Mouse (Mus musculus): ENCODE measurements around the gene Eef2.
"Not testable (repeated sequence)": the region's sequence is repeated elsewhere in the genome, so short reads cannot be mapped to it uniquely, and the experiment has no call there.

Eef2 gene

DNA sequence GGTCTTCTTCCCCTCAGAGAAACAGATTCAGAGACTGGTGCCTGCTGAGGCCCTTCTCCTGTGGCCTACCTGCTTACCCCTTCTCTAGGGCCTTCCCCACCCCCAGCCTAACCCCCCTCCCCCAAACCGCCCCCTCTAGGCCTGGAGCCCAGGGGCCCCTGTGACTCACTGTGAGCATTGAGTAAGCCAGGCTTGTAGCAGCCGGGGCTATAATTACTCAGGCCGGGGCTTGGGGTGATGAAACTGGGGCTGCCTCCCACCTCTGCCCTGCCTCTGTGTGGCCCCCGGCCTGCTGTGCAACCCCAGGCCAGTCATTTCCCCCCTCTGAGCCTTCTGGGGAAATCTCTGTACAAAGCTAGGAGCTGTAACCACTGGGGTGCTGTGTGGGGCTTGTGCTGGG is 30.1 kb upstream of the Eef2 start:
- DNase-seq (ENCODE audit: low spot score): no peak

DNA sequence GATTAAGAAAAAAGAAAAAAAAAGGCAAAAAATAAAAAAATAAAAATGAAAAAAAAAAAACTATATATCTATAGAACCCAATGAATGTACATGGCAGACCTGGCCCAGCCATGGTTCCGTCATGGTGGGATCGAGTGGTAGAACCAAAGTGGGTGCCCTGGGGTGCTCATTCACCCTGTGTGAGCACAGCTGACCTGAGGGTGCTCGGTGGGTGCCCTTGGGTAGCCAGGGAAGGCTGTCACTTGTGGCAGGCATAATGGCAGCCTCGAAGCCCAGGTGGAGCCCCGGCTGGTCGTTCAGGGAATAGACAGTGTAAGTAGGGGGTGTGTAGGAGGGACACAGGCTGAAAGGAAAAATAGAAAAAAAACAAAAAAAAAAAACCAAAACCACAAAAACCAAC is 25.2 kb upstream of the Eef2 start:
- DNase-seq (ENCODE audit: low spot score): no peak

DNA sequence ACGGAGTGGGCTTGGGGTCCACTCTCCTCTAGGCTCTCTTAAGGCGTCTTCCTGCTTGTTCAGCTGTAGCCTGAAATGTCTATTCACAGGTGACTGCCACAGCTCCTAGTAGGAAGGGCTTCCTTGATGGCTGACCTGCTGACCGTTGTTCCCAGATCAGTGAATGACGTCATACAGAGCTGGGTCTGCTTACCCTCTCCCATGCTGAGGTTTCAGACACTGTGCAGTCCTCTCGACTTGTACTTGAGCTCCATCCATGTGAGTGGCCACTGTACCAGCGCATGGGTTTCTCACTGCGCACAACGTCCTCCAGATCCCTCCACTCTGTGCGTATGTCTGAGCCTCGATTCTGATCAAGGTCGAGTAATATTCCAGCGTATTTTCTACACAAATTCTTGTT is 23.8 kb upstream of the Eef2 start:
- no peak for DNase-seq (ENCODE audit: low spot score)

DNA sequence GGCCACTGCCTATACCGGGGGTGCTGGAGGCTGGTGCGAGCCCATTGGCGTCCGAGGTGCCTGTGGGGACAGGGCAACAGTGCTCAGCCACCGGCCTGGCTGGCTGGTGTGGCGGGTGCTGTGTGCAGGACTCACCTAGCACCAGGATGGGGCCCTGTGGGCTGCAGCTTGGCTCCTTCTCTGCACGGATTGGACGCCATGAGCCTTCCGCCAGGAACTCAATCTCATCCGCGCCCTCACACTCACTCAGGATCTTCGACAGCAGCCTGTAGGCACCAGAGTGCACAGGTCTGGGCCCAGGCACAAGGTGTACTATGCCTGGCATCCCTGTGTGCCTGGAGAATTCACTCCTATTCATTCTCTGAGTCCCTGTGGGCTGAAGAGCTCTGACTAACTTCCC is 22.1 kb upstream of the Eef2 start:
- no peak for DNase-seq (ENCODE audit: low spot score)

DNA sequence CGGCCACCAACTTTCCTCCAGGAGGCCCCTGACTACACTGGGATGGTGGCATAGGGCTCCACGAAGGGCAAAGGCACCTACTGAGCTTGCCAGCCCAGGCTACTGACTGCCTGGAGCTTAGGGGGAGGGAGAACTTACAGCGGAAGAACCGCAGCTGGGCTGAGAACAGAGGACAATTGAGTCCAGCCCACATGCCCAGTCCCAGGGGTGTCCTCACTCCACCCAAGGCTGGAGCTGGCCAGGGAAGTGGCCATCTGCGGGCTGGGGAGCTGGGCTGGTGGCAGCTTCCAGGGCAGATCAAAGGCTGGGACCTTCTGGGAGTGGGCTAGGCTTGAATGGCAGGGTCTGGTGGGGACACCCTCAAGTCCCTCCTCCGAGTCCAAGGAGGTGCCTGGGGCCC is 21.7 kb upstream of the Eef2 start:
- no peak for DNase-seq (ENCODE audit: low spot score)

DNA sequence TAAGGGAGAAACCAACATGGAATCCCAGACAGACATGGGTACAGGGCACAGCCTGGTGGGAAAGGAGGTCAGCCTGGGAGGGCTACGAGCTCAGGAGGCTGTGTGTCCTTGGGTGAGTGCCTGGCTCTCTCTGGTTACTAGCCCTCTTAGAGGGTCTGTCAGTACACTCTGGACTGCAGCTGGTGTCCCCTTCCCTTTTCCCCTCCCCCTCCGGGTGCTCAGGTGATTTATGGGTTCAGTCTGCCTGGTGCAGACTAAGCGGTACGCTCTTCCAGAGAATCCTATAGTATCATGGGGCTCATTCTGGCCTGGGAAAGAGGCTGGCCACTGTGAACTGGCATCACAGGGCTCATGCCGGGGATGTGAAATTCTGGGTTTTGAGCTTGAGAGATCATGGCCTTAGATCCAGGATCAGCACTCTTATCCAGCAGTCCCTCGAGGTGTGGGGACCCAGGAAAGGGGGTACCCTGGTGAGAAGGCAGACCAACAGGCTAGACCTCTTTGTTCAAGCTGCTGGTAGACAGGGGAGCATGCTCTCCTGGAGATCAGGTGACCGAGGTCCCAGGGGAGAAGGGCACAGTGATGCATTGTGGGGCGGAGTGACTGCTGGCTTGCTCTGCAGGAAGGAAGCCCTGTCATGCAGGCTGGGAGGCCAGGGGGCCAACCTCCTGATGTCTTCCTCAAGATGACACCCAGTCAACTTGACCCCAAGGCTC is 14.7 kb upstream of the Eef2 start:
- DNase-seq (ENCODE audit: low spot score): peak; percentile 59

DNA sequence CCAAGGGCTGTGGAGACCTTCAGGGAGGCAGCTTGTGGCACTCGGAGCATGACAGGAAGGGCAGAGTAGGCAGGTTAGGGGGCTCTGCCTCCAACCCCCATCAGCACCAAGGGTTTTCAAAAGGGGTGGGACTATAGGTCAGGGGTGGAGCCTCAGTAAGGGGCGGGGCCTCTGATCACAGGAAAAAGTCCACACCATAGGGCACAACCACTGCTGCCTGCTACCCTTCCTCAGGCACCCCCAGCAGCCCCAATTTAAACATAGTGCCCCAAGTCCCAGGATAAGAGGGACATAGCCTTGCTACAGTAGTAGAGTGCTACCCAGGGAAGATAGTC is 14.1 kb upstream of the Eef2 start:
- DNase-seq (ENCODE audit: low spot score): no peak

DNA sequence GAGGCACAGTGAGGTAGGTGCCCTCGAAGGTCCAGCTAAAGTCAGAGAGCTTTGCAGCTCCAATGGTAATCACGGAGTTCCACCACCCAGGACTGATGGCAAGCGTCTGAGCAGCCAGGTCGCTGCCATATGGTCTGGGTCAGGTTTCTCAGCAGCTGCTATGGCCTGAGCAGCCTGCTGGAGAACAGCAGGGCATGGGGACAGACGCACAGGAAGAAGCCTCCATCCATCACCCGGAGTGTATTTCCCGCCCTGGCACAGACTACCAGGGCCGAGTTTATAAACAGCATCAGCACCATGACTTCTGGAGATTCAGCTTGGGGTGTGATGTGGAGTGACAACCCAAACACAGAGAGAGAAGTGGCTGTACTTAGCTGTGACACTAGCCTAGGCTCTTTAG is 11.3 kb upstream of the Eef2 start:
- DNase-seq (ENCODE audit: low spot score): peak; percentile 56

DNA sequence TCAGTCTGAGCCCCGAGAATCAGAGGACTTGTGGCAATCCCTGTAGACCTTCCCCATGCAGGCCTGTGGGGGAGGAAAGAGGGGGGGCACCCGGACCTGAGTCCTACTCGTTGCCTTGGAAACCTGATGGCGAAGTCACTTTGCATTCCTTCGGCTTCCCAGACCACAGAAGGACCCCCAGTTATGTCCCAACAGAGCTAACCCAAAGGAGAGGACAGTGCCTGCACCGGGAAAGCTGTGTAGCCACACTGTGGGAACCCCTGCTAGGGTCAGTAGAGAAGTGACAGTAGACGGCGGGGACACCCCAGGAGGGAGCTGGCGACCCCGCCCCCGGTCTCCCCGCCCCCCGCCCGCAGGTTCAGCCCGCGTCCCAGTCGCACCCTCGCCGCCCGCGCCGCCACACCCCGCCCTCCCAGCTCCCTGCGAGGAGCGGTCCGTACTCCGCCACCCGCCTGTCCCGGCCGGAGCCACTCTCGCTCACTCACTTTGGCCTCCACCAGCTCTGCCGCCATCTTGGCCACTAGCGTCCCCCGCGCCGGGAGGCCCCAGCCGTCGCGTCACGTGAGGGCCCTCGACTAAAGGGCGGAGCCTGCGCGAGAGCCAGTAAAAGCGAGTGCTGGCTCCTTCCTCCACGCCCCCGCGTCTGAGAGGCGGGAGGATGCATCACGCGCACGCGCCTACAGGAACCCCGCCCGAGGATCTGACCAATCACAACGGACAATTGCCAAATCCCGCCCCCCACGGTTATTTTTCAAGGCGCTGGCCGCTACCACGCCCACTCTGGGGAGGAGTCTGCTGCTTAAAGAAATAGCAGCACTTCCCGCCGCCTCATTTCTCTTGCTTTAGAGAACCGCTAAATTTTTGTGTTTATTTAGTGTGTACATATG is 9.0 kb upstream of the Eef2 start, which contains the start of gene Pias4:
Gene Pias4, minus strand, starts transcription at position 724 of the 887 bp plus-strand sequence.
- DNase-seq (ENCODE audit: low spot score): peak; percentile 100

DNA sequence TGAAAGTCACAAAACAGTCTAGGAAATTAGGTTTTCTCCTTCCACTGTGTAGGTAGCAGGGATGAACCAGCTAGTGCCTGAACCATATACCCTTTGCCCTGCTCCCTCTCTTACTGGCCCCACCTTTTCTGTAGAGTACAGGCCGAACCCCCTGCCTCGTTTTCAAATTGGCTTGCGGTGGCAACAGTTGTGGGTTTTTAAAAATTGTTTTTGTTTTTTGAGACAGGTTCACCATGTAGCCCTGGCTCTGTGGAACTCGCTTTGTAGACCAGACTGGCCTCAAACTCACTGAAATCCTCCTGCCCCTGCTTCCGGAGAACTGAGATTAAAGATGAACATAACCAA is 8.4 kb upstream of the Eef2 start:
- no peak for DNase-seq (ENCODE audit: low spot score)

DNA sequence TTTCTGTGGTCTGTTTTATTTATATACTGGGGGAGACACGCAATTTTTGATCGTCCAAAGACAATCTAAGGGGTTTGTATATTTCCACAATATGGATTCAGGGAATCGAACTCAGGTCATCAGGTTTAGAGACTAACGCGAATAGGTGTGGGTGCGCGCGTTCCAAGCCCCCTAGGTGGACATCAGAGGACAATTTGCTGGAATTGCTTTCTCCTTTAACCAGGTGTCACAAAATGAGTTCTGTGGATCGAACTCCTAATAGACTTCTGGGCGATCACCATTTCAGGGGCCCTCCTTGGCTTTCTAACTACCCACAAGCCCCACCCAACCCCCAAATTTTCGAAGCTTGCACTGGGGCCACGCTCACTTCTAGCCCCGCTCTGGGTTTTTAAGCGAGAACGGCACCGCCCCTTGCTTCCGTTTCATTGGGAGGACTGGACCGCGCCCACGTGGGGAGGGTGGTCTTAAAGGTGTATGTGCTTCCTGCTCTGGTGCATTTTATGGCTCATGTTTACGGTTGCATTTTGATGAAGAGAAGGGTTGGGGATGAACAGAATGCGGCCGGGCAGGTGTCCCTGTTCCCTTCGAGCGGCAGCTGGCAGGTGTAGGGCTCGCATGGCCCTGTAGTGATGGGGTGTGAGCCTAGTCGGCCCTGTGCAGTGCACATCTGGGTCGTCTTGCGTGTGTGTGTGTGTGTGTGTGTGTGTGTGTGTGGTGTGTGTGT is 7.7 kb upstream of the Eef2 start:
- DNase-seq (ENCODE audit: low spot score): peak; percentile 92

DNA sequence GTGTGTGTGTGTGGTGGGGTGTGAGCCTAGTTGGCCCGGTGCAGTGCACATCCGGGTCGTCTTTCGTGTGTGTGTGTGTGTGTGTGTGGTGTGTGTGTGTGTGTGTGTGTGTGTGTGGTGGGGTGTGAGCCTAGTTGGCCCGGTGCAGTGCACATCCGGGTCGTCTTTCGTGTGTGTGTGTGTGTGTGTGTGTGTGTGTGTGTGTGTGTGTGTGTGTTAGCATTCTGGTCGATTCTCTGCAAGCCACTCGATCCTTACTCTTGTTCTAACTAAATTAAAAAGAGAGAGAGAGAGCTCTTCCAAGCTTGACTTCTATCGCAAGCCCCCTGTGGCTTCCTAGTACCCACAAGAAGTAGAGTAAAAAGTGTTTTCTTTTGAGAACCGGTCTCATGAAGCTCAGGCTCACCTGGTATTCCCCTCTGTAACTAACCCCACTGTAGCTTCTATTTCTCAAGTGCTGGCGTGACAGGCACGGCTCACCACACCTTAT is 7.0 kb upstream of the Eef2 start:
- not testable (repeated sequence) for DNase-seq (ENCODE audit: low spot score)

DNA sequence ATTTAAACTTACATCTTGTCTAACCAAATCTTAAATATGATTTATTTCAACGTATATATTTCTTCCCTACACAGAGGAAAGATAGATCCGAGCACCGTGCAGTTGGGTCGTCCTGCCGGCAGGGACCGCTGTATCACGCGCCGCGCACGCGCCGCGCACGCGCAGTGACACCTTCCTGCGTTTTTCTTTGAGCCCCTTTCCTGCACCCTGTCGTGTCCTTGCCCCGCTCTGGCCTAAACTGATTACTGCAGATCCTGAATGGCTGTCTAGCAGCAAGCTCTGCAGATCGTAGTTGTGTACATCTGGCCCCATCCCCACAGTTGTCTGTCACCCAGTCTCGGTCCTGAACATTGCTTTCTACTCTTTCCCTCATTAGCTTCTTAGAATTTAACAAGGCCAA is 3.3 kb upstream of the Eef2 start:
- peak; percentile 78 for DNase-seq (ENCODE audit: low spot score)

DNA sequence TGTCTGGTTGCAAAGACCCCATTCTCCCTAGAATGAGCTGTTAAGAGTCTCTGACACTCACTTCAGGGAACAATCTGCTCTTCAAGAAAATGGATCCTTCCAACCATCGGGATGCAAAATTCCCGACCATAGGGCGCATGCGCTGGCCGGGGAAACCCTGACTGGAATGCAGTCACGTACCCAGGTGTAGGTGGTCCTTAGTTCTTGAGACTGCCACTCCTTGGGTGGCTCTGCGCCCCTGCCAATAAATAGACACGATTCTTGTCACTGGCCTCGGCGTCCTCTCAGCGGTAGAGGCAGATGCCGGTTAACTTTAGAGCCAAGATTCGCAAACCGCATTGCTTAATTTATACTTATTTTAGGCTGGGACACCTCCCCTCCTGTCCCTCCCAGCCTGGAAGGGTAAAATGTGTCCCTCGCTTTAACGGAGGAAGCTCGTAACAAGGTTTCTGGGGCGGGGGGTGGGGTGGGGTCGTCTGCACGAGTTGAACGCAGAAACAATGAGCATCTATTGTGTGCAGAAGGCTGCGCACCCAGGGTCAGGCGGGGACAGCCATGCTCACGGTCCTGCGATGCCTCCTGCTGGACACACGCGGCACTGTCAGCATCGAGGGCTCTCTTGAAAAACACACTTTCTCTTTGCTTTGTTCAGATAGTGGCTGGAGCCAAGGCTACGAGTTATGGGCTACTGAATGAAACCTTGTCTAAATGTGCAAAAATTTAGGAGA is 1.6 kb upstream of the Eef2 start:
- peak; percentile 91 for DNase-seq (ENCODE audit: low spot score)

DNA sequence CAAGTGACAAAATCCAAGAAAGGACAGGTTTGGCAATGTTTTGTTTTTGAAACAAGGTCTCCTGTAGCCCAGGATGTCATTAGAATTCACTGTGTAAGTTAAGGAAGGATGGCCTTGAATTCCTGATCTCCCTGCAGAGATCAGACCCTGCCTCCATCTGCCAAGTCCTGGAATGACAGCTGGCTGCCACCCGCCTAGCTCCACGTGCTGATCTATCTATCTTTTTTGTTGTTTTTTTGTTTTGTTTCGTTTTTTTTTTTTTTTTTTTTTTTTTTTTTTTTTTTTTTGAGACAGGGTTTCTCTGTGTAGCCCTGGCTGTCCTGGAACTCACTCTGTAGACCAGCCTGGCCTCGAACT is 1.1 kb upstream of the Eef2 start:
- DNase-seq (ENCODE audit: low spot score): not testable (repeated sequence)

DNA sequence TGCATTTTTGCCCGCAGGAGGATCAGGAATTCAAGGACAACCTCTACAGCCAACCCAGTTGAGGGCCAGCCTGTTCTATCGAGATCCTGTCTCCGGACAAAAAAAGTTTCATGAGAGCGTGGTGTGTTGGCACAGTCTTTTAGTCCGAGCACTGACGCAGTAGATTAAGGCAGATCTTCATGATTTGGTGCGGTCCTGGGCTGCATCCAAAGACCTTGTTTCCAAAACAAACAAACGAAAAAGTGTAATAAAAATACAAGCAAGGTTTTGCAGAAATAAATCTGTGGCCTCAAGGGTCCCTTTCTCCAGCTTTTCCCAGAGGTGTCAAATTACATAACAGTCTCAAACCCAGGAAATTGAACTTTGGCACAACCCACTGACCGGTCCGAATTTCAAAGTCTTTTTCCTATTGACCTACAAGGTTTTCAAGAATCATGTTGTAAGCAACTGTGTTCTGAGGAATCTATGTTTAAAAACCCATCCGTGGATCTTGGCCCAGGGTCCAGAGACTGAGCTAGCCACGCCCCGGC is 430 bp upstream of the Eef2 start:
- DNase-seq (ENCODE audit: low spot score): no peak

DNA sequence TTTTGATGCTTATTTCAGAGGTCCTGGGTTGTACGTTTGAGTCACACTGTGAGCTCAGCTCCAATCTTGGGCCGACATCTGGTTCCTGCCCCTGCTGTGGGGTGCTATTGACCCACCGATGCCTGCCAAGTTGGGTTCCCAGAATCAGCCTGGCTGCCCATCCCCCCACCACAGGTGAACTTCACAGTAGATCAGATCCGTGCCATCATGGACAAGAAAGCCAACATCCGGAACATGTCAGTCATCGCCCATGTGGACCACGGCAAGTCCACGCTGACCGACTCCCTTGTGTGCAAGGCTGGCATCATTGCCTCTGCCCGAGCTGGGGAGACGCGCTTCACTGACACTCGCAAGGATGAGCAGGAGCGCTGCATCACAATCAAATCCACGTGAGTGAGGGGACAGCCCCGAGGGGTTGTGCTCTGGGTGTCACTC is 1.1 kb downstream of the Eef2 start:
- no peak for DNase-seq (ENCODE audit: low spot score)

DNA sequence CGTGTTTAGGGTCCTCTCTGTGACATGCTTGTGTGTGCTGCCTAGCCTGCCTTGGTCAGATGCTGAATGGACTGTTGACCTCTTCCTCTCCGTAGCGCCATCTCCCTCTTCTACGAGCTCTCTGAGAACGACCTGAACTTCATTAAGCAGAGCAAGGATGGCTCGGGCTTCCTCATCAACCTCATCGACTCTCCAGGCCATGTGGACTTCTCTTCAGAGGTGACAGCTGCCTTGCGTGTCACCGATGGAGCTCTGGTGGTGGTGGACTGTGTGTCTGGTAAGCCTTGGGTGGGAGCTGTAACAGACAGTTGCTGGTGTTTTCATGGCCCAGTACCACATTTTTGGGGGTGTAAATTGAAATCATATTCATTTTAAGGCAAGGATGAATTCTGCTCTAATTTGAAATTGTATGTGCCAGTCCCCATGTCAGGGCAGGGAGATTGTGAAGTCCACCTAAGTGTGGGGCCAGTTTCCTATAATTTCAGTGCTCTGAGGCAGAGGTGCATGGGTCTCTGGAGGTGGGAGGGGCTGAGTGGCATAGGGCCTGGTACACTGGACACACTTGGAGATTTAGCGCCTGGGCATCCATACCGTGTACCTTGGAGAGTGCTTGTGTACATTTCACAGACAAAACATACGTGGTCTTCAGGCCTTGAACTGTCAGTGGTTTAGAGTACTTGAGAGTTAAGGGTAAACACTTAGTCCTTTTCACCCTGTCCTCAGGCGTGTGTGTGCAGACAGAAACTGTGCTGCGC is 1.7 kb downstream of the Eef2 start:
- no peak for DNase-seq (ENCODE audit: low spot score)

DNA sequence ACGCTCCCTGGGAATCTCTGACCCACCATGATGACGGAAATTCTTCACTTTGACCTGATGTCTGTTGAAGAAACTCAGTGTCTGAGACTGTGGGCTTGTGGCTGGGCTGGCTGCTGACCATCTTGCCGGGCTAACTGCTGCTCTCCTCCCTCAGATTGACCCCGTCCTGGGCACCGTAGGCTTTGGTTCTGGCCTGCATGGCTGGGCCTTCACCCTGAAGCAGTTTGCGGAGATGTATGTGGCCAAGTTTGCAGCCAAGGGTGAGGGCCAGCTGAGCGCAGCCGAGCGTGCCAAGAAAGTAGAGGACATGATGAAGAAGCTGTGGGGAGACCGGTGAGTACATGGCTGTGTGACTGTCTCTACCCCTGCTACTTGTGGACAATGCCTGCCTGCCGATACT is 2.5 kb downstream of the Eef2 start:
- DNase-seq (ENCODE audit: low spot score): no peak

DNA sequence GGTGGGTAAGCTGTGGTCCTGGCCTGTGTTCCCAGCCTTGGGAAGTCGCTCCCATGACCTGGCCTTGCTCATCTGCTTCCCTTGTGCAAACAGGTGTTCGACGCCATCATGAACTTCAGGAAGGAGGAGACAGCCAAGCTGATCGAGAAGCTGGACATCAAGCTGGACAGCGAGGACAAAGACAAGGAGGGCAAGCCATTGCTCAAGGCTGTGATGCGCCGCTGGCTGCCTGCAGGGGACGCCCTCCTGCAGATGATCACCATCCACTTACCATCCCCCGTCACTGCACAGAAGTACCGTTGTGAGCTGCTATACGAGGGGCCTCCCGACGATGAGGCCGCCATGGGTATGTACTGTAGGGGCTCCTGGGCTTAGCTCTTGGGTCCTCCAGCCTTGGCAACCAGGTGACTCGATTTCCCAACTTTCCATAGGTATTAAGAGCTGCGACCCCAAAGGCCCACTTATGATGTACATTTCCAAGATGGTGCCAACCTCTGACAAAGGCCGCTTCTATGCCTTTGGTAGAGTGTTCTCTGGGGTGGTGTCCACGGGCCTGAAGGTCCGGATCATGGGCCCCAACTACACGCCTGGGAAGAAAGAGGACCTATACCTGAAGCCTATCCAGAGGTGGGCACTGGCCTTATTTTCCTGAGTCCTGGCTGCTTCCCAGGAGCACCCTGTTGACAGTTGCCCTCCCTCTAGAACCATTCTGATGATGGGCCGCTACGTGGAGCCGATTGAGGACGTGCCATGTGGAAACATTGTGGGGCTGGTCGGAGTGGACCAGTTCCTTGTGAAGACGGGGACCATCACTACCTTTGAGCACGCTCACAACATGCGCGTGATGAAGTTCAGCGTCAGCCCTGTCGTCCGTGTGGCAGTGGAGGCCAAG is 3.3 kb downstream of the Eef2 start:
- DNase-seq (ENCODE audit: low spot score): no peak
